In the genomic region with DNA sequence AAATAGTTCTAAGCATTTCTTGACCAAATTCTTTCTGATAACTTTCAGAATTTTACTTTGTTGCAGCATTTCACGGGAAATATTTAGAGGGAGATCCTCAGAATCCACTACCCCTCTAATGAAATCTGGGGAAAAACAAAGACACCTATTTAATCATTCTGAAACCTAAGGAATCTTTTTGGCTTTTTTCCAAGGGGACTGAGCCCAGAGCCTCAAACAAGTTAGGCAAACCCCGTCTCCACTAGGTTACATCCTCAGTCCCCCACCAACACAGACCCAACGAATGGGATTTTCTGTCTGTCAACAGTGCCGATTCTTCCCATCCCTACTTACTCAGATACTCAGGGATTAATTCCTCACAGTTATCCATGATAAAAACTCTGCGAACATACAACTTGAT, we compare ENCODE assay signal across 13 mouse cellular contexts. TPM values are rescaled to one million over a fixed set of nuclear protein-coding genes. Genes with fewer than 3 reads are reported as not detected.
"Had no signal": no experiment of that assay in that cellular context is flagged by ENCODE, and none has a peak within 500 bp of the region (broad histone marks: within the 10 kb centered on the region; RNA-seq: fewer than 3 reads in every experiment).

No protein-coding gene starts in this region.

RNA-seq across cellular contexts. Expression of gene 1700001K19Rik, which starts 11.0 kb away (rescaled TPM):
- total RNA-seq: layer of hippocampus, adult 8-10 months; layer of hippocampus, postnatal 14 days; left cerebral cortex, adult 18-20 months; left cerebral cortex, postnatal 10 days; left cerebral cortex, postnatal 4 days; liver, adult 2 months; megakaryocyte, adult 5-6 weeks had no signal
- polyA plus RNA-seq: kidney, embryonic 14.5 days; limb, embryonic 13.5 days; liver, adult 2 months; midbrain, embryonic 12.5 days; midbrain, embryonic 16.5 days; small intestine, adult 2 months; stomach, postnatal 0 days had no signal
